ENCODE assay signal across 9 mouse cellular contexts in genomic region chr8:122190349-122191053, GRCm38 (mm10).
DNase-seq lines count a peak whose midpoint lies in the region; ATAC-seq and TF ChIP-seq lines count a peak whose summit lies in the region.
"Had no signal": no experiment of that assay in that cellular context is flagged by ENCODE, and none has a peak within 500 bp of the region (broad histone marks: within the 10 kb centered on the region; RNA-seq: fewer than 3 reads in every experiment).

No protein-coding gene starts in this region.

- peak; percentile 96 for DNase-seq in heart, adult 11 months
- DNase-seq in heart, postnatal 25 days (ENCODE audit: low spot score): no peak
- peak; percentile 55 for DNase-seq in NIH3T3 (ENCODE audit: low read depth)
- peak; percentile 47 for DNase-seq in limb, embryonic 11.5 days (ENCODE audit: low spot score)
- DNase-seq in testis, postnatal 14 days (ENCODE audit: low spot score): no peak
- no peak for DNase-seq in c-Kit-positive CD71-positive TER-119-positive erythroid progenitor cells, embryonic 14.5 days (ENCODE audit: low spot score)

- peaks cover 3% of the 10 kb centered on the region; the same call in 1 of the 2 replicates for H3K27me3 ChIP-seq in heart, embryonic 11.5 days (ENCODE audit: control insufficient read depth, insufficient read depth, low read length)
- H3K27me3 ChIP-seq in limb, embryonic 11.5 days (ENCODE audit: control insufficient read depth, insufficient read depth, low read length): no peaks in the 10 kb centered on the region
- H3K27me3 ChIP-seq in intestine, postnatal 0 days (replicated peaks; ENCODE audit: control insufficient read depth, insufficient read depth, low read length): no peaks in the 10 kb centered on the region
- H3K27me3 ChIP-seq: midbrain, embryonic 12.5 days had no signal

- TF ChIP-seq CTCF in intestine, postnatal 0 days (IDR thresholded peaks at IDR 0.05; ENCODE audit: low read depth): no peak

- no peak for ATAC-seq in heart, embryonic 11.5 days (replicated peaks; ENCODE audit: insufficient number of reproducible peaks, low FRiP score, low TSS enrichment)
- ATAC-seq in limb, embryonic 11.5 days (ENCODE audit: insufficient number of reproducible peaks, low FRiP score, low TSS enrichment, low read depth): no peak
- no peak for ATAC-seq in intestine, postnatal 0 days

- no peak overlapping the region for H3K4me3 ChIP-seq in heart, embryonic 11.5 days (ENCODE audit: low read depth, low read length)
- H3K4me3 ChIP-seq in limb, embryonic 11.5 days (ENCODE audit: low read depth, low read length): no peak overlapping the region
- H3K4me3 ChIP-seq in intestine, postnatal 0 days (ENCODE audit: low read depth, low read length): no peak overlapping the region
- H3K4me3 ChIP-seq: midbrain, embryonic 12.5 days had no signal

- H3K4me1 ChIP-seq in heart, embryonic 11.5 days (ENCODE audit: control insufficient read depth, insufficient read depth, low read length): peaks cover 11% of the 10 kb centered on the region
- peaks cover 14% of the 10 kb centered on the region; the same call in 1 of the 2 replicates for H3K4me1 ChIP-seq in limb, embryonic 11.5 days (ENCODE audit: control insufficient read depth, insufficient read depth, low read length)
- H3K4me1 ChIP-seq in intestine, postnatal 0 days (replicated peaks; ENCODE audit: control insufficient read depth, insufficient read depth, low read length): no peaks in the 10 kb centered on the region

- H3K27ac ChIP-seq in heart, embryonic 11.5 days (ENCODE audit: low read depth, low read length): no peak overlapping the region
- no peak overlapping the region for H3K27ac ChIP-seq in limb, embryonic 11.5 days (replicated peaks; ENCODE audit: low read depth, low read length)
- no peak overlapping the region for H3K27ac ChIP-seq in intestine, postnatal 0 days (ENCODE audit: low read depth, low read length)
- H3K27ac ChIP-seq: midbrain, embryonic 12.5 days had no signal

- no peaks in the 10 kb centered on the region for H3K9me3 ChIP-seq in heart, embryonic 11.5 days (replicated peaks; ENCODE audit: control insufficient read depth, low read length)
- no peaks in the 10 kb centered on the region for H3K9me3 ChIP-seq in limb, embryonic 11.5 days (ENCODE audit: control insufficient read depth, low read length)
- H3K9me3 ChIP-seq in intestine, postnatal 0 days (ENCODE audit: control insufficient read depth): no peaks in the 10 kb centered on the region
- H3K9me3 ChIP-seq: midbrain, embryonic 12.5 days had no signal

- H3K36me3 ChIP-seq in heart, embryonic 11.5 days (ENCODE audit: control insufficient read depth, insufficient read depth, low read length): no peaks in the 10 kb centered on the region
- no peaks in the 10 kb centered on the region for H3K36me3 ChIP-seq in limb, embryonic 11.5 days (ENCODE audit: control insufficient read depth, insufficient read depth, low read length)
- H3K36me3 ChIP-seq in intestine, postnatal 0 days (ENCODE audit: control insufficient read depth, insufficient read depth): no peaks in the 10 kb centered on the region
- H3K36me3 ChIP-seq: midbrain, embryonic 12.5 days had no signal

- 56% methylated on average over 16 of the region's 16 CpGs for WGBS in heart, embryonic 11.5 days (ENCODE audit: insufficient replicate concordance)
- WGBS in limb, embryonic 11.5 days: 21% methylated on average over 16 of the region's 16 CpGs
- 48% methylated on average over 16 of the region's 16 CpGs for WGBS in intestine, postnatal 0 days

- intact Hi-C loops in heart, postnatal 25 days (cut with DNase I): no loop called here

- 0 out of 2 replicates have a peak overlapping the region, but pooled peaks have one; percentile 5 for H3K9ac ChIP-seq in heart, embryonic 11.5 days (ENCODE audit: low read depth, low read length)
- H3K9ac ChIP-seq in limb, embryonic 11.5 days (ENCODE audit: low read length): peak overlapping the region; percentile 8; the same call in 1 of the 2 replicates
- no peak overlapping the region for H3K9ac ChIP-seq in intestine, postnatal 0 days (ENCODE audit: low read depth, low read length)
- H3K9ac ChIP-seq: midbrain, embryonic 12.5 days had no signal

- H3K4me2 ChIP-seq in heart, embryonic 11.5 days: no peak overlapping the region
- no peak overlapping the region for H3K4me2 ChIP-seq in limb, embryonic 11.5 days (ENCODE audit: low read depth, severe bottlenecking)
- H3K4me2 ChIP-seq in intestine, postnatal 0 days (replicated peaks; ENCODE audit: low read depth): no peak overlapping the region
- H3K4me2 ChIP-seq: midbrain, embryonic 12.5 days had no signal

Comparison
In these comparisons a context has a peak if more than half of its experiments do, and no peak if none do; other contexts are left out.
1. DNase-seq: peak in heart, adult 11 months (single experiment), NIH3T3 (single experiment) and limb, embryonic 11.5 days (single experiment); none in heart, postnatal 25 days (single experiment), testis, postnatal 14 days (single experiment) and c-Kit-positive CD71-positive TER-119-positive erythroid progenitor cells, embryonic 14.5 days (single experiment).